Mouse (Mus musculus): ENCODE measurements at regions not wholly inside any gene's neighbourhood (a gene's known extent, or its start where the extent isn't known, plus 50 kb on each side); places are given as distances from the start of the nearest gene placed in this dataset.

DNA sequence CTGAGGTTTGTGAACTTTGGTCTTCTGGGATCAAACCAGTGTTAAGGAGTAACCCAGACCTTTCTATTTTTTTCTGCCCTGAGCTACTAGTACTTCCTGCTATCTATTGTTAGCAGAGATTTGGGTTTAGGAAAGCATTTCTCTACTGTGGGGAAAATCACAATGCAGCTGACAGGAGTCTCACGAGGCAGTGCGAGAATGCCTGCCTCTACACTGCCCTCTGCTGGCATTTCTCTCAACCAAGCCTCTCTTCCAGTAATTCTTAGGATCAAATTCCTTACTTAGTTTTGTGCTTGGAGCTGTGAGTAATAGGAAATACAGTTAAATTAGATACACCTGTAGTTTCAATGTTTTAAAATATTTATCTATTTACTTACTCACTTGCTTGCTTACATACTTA lies 432.4 kb downstream of the Plcl1 start:
- Histone ChIP-seq H3K4me3 (ENCODE audit: low read depth, low read length) (no peak overlapping the region), H3K36me3 (ENCODE audit: control insufficient read depth, insufficient read depth, low read length) (no peaks in the 10 kb centered on the region), H3K27ac (ENCODE audit: low read depth, low read length) (no peak overlapping the region), H3K4me1 (ENCODE audit: control insufficient read depth, insufficient read depth, low read length) (no peaks in the 10 kb centered on the region), H3K27me3 (ENCODE audit: control insufficient read depth, insufficient read depth, low read length) (no peaks in the 10 kb centered on the region), H3K9ac (ENCODE audit: low read length) (no peak overlapping the region), H3K9me3 (ENCODE audit: control insufficient read depth, low read length) (no peaks in the 10 kb centered on the region), H3K4me2 (ENCODE audit: low read depth) (no peak overlapping the region)
- ATAC-seq (ENCODE audit: insufficient read depth, low FRiP score, low TSS enrichment) (peak; percentile 45; the same call in 1 of the 2 replicates), DNase-seq (ENCODE audit: low spot score) (peak; percentile 68)
- WGBS: 7% methylated on average over 2 of the region's 2 CpGs

DNA sequence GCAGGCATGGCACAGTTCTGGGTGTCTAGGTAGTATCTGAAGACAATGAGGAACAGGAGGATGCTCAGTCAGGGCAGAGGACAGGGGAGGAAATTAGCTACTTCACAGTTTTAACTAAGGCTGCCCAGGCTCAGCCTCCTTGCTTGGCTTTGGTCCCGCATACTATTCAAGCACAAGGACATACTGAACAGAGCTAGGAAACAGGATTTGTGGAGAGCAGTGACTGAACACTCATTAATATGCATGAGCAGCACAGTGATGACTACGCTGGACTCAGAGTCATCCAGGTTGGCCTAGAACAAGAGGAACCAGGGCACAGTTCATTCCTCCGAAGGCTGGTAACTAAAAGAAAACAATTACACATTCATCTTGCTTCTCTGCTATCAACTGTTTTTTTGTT lies 443.1 kb downstream of the Plcl1 start:
- Histone ChIP-seq H3K4me3 (ENCODE audit: low read depth, low read length) (no peak overlapping the region), H3K27ac (ENCODE audit: low read depth, low read length) (no peak overlapping the region), H3K4me1 (ENCODE audit: control insufficient read depth, insufficient read depth, low read length) (no peaks in the 10 kb centered on the region), H3K36me3 (ENCODE audit: control insufficient read depth, insufficient read depth, low read length) (no peaks in the 10 kb centered on the region), H3K9ac (ENCODE audit: low read length) (no peak overlapping the region), H3K27me3 (ENCODE audit: control insufficient read depth, insufficient read depth, low read length) (no peaks in the 10 kb centered on the region), H3K4me2 (ENCODE audit: low read depth) (no peak overlapping the region), H3K9me3 (ENCODE audit: control insufficient read depth, low read length) (no peaks in the 10 kb centered on the region)
- WGBS: 91% methylated on average over 3 of the region's 3 CpGs
- DNase-seq (ENCODE audit: low spot score) (no peak), ATAC-seq (ENCODE audit: insufficient read depth, low FRiP score, low TSS enrichment) (no peak)

DNA sequence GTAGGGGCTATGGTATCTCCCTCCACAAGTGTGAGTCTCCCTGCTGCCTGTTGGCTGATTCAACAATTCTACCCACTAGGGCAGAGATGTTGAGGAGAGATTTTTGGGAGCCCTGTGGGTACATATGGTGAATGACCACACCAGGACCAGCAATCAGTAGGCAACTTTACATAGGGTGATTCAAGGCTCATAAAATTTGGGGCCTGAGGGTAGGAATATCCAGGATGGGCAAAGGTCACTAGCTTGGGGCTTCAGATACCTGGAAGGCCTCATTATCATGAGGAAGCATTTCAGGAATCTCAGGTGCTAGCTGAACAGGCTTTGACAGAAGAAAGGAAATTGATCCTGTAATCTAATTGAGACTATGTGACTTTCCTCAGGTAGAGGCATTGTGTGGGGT lies 446.6 kb downstream of the Plcl1 start:
- Histone ChIP-seq H3K27me3 (ENCODE audit: control insufficient read depth, insufficient read depth, low read length) (no peaks in the 10 kb centered on the region), H3K4me1 (ENCODE audit: control insufficient read depth, insufficient read depth, low read length) (no peaks in the 10 kb centered on the region), H3K36me3 (ENCODE audit: control insufficient read depth, insufficient read depth, low read length) (no peaks in the 10 kb centered on the region), H3K4me2 (ENCODE audit: low read depth) (no peak overlapping the region), H3K9me3 (ENCODE audit: control insufficient read depth, low read length) (no peaks in the 10 kb centered on the region), H3K27ac (ENCODE audit: low read depth, low read length) (no peak overlapping the region), H3K4me3 (ENCODE audit: low read depth, low read length) (no peak overlapping the region), H3K9ac (ENCODE audit: low read length) (no peak overlapping the region)
- DNase-seq (ENCODE audit: low spot score) (no peak), ATAC-seq (ENCODE audit: insufficient read depth, low FRiP score, low TSS enrichment) (no peak)

DNA sequence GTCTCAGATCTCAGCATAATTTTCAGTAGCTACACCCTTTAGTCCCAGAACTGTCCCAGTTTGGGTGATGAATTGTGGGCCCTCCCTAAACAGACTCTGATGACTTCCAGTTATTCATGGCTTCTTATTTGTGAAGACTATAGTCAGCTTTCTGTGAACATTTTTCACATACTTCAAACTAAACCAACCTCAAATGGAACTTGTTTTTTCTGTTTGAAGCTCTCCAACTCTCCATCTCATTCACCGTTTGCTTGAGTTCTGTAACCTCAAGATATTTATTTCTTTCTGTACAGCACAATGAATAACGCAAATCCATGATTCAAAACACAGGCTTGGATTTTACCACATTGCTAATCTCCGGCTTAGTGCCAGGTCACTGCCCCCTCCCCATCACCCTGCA lies 453.4 kb downstream of the Plcl1 start:
- Histone ChIP-seq H3K4me1 (ENCODE audit: control insufficient read depth, insufficient read depth, low read length) (no peaks in the 10 kb centered on the region), H3K9me3 (ENCODE audit: control insufficient read depth, low read length) (no peaks in the 10 kb centered on the region), H3K27ac (ENCODE audit: low read depth, low read length) (no peak overlapping the region), H3K4me3 (ENCODE audit: low read depth, low read length) (no peak overlapping the region), H3K27me3 (ENCODE audit: control insufficient read depth, insufficient read depth, low read length) (no peaks in the 10 kb centered on the region), H3K9ac (ENCODE audit: low read length) (no peak overlapping the region), H3K36me3 (ENCODE audit: control insufficient read depth, insufficient read depth, low read length) (no peaks in the 10 kb centered on the region), H3K4me2 (ENCODE audit: low read depth) (no peak overlapping the region)
- 89% methylated on average over 3 of the region's 3 CpGs for WGBS
- ATAC-seq (ENCODE audit: insufficient read depth, low FRiP score, low TSS enrichment) (no peak), DNase-seq (ENCODE audit: low spot score) (no peak)

DNA sequence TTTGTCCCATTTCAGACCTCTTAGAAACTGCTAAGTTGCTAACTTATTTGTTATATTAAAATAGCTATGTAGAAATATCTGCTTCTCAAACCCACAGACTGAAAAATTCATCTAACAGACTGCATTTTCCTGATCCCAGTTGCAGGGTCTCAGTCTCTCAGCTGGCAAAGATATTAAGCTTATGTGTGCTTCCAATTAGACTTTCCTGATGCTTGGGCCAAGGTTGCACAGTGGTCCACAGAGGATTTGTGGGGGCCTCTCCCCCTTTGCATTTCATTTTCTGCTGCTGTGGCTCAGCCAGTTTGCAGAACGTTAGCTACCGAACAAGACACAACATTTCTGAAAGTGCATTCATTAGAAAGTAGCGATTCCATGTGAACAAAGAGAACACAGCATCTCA lies 457.4 kb downstream of the Plcl1 start:
- Histone ChIP-seq H3K9ac (ENCODE audit: low read length) (no peak overlapping the region), H3K36me3 (ENCODE audit: control insufficient read depth, insufficient read depth, low read length) (no peaks in the 10 kb centered on the region), H3K4me1 (ENCODE audit: control insufficient read depth, insufficient read depth, low read length) (no peaks in the 10 kb centered on the region), H3K4me2 (ENCODE audit: low read depth) (no peak overlapping the region), H3K27me3 (ENCODE audit: control insufficient read depth, insufficient read depth, low read length) (no peaks in the 10 kb centered on the region), H3K9me3 (ENCODE audit: control insufficient read depth, low read length) (no peaks in the 10 kb centered on the region), H3K27ac (ENCODE audit: low read depth, low read length) (no peak overlapping the region), H3K4me3 (ENCODE audit: low read depth, low read length) (no peak overlapping the region)
- WGBS: 81% methylated on average over 3 of the region's 3 CpGs
- ATAC-seq (ENCODE audit: insufficient read depth, low FRiP score, low TSS enrichment): no peak
- no peak for DNase-seq (ENCODE audit: low spot score)

DNA sequence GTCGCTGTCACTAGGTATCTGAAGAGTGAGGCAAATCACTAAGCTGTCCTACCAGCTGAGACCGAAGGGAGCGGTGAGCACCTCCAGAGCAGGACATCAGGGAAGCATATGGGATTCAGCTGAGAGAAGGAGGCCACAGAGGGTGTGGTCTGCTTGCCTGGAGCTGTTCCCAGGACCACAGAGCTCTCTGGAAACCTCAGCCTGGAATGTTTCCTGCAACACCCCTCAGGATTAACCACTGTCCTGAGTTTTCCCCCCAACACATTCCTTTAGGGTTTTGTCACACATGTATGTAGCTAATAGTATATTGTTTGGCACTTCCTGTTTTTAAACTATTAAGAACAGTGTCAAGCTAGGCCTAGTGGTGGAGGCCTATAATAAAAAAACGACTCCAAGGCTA lies 459.6 kb downstream of the Plcl1 start:
- DNase-seq (ENCODE audit: low spot score) (no peak), ATAC-seq (ENCODE audit: insufficient read depth, low FRiP score, low TSS enrichment) (no peak)
- no peaks in the 10 kb centered on the region for H3K4me1 ChIP-seq (ENCODE audit: control insufficient read depth, insufficient read depth, low read length)
- no peak overlapping the region for H3K27ac ChIP-seq (ENCODE audit: low read depth, low read length)
- no peak overlapping the region for H3K9ac ChIP-seq (ENCODE audit: low read length)
- no peak overlapping the region for H3K4me3 ChIP-seq (ENCODE audit: low read depth, low read length)
- H3K9me3 ChIP-seq (ENCODE audit: control insufficient read depth, low read length): no peaks in the 10 kb centered on the region
- H3K27me3 ChIP-seq (ENCODE audit: control insufficient read depth, insufficient read depth, low read length): no peaks in the 10 kb centered on the region
- H3K36me3 ChIP-seq (ENCODE audit: control insufficient read depth, insufficient read depth, low read length): no peaks in the 10 kb centered on the region
- H3K4me2 ChIP-seq (ENCODE audit: low read depth): no peak overlapping the region
- 75% methylated on average over 4 of the region's 4 CpGs for WGBS

DNA sequence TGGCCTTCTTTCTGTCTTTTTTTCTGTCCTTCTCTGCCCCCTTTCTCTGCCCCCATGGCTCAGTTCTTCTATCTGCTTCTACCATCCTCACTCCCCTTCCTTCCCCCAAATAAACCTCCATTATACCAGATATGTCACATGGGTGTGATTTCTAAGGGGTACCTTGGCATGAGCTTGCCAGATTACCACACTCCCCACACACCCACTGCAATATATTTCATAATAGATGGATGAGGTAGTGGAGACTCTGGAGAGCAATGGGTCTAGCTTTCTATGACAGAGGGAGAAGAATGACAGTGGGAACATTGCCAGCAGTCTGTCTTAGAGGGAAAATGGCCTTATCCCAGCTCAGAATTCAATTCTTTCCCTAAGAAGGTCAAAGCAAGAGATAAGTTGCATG lies 461.0 kb downstream of the Plcl1 start:
- no peaks in the 10 kb centered on the region for H3K27me3 ChIP-seq (ENCODE audit: control insufficient read depth, insufficient read depth, low read length)
- H3K36me3 ChIP-seq (ENCODE audit: control insufficient read depth, insufficient read depth, low read length): no peaks in the 10 kb centered on the region
- no peaks in the 10 kb centered on the region for H3K4me1 ChIP-seq (ENCODE audit: control insufficient read depth, insufficient read depth, low read length)
- ATAC-seq (ENCODE audit: insufficient read depth, low FRiP score, low TSS enrichment) (no peak), DNase-seq (ENCODE audit: low spot score) (no peak)
- no peaks in the 10 kb centered on the region for H3K9me3 ChIP-seq (ENCODE audit: control insufficient read depth, low read length)
- H3K4me2 ChIP-seq (ENCODE audit: low read depth): no peak overlapping the region
- no peak overlapping the region for H3K27ac ChIP-seq (ENCODE audit: low read depth, low read length)
- no peak overlapping the region for H3K4me3 ChIP-seq (ENCODE audit: low read depth, low read length)
- H3K9ac ChIP-seq (ENCODE audit: low read length): no peak overlapping the region

DNA sequence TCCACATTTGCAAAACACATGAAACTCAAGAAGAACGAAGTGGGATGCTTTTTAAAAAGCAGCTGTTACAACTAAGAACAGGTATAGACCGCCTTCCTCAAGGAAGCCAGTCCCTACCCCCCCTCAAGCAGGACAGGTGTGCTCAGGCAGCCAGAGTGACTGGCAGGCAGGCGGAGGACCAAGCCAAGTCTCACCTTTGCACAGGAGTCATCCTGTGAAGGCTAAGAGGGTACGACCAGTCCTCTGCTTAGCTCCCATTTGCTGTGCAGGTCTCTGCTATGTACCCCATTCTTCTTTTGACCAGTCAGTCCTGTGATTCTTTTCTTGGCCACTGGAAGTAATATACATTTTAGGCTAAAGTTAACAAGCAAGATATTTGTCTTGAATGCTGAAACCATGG lies 467.9 kb downstream of the Plcl1 start:
- Histone ChIP-seq H3K9ac (ENCODE audit: low read length) (no peak overlapping the region), H3K36me3 (ENCODE audit: control insufficient read depth, insufficient read depth, low read length) (no peaks in the 10 kb centered on the region), H3K4me3 (ENCODE audit: low read depth, low read length) (no peak overlapping the region), H3K4me2 (ENCODE audit: low read depth) (no peak overlapping the region), H3K27ac (ENCODE audit: low read depth, low read length) (no peak overlapping the region), H3K9me3 (ENCODE audit: control insufficient read depth, low read length) (no peaks in the 10 kb centered on the region), H3K27me3 (ENCODE audit: control insufficient read depth, insufficient read depth, low read length) (no peaks in the 10 kb centered on the region), H3K4me1 (ENCODE audit: control insufficient read depth, insufficient read depth, low read length) (no peaks in the 10 kb centered on the region)
- ATAC-seq (ENCODE audit: insufficient read depth, low FRiP score, low TSS enrichment) (no peak), DNase-seq (ENCODE audit: low spot score) (no peak)
- WGBS: 92% methylated on average over 4 of the region's 4 CpGs

DNA sequence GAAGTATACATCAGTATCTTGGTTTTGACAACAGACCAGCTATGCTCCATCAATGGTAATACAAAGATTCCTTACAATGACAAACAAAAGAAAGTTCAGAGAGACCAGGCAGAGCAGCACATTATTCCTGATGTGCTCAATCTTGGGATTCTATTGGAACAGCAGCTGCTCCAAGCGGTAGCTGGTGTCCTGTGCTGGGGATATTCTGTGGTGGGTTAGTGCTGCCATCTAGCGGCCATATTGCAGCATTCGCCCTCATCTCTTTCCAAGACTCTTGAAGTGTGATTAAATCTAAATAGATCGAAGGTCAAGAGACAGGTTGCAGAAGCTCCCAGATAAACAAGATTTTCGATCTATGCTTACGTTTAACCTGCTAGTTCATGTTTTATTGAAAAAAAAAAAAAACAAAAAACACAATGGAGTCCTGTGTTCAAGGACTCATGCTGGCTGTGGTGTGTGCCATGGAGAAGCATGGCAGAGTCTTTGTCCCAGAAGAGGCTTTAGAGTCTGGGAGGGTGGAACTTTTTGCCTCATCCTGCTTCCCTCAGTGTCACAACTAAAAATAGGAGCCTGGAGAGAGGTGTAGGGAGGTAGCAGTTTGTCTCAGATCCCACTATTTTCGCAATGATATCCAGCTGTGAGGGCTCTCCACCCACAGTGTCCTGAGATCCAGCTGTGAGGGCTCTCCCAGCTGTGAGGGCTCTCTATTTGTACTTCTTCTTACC lies 468.6 kb downstream of the Plcl1 start:
- peak; percentile 81 for DNase-seq (ENCODE audit: low spot score)
- no peak overlapping the region for H3K4me2 ChIP-seq (ENCODE audit: low read depth)
- no peaks in the 10 kb centered on the region for H3K4me1 ChIP-seq (ENCODE audit: control insufficient read depth, insufficient read depth, low read length)
- H3K4me3 ChIP-seq (ENCODE audit: low read depth, low read length): no peak overlapping the region
- no peaks in the 10 kb centered on the region for H3K36me3 ChIP-seq (ENCODE audit: control insufficient read depth, insufficient read depth, low read length)
- 27% methylated on average over 7 of the region's 7 CpGs for WGBS
- H3K9ac ChIP-seq (ENCODE audit: low read length): no peak overlapping the region
- peak; percentile 73 for ATAC-seq (ENCODE audit: insufficient read depth, low FRiP score, low TSS enrichment)
- no peaks in the 10 kb centered on the region for H3K27me3 ChIP-seq (ENCODE audit: control insufficient read depth, insufficient read depth, low read length)
- H3K27ac ChIP-seq (ENCODE audit: low read depth, low read length): no peak overlapping the region
- H3K9me3 ChIP-seq (ENCODE audit: control insufficient read depth, low read length): no peaks in the 10 kb centered on the region

Measured in neural tube, embryonic 11.5 days (tissue).